Mouse (Mus musculus) liver, adult 2 months (tissue): ENCODE data around the gene Dio1.

Experiments
- CTCF ChIP-seq: fragments of 200-500 bp; IDR thresholded peaks from 2 replicates; pipeline ENCODE4 v1.5.1; 2011; ENCODE audit warnings: low read depth, low read length, control low read depth
- POLR2A ChIP-seq: fragments of 200-500 bp; IDR thresholded peaks from 2 replicates; pipeline ENCODE4 v1.6.1; 2011; ENCODE audit warnings: low read length, control low read depth; ENCODE audit not compliant: insufficient read depth; ENCODE audit errors: extremely low read depth

GRCm38 (mm10) chr4:107292273-107292662 lies 14.7 kb downstream of the Dio1 start:
- TF ChIP-seq CTCF (no peak), POLR2A (no peak)
